Mouse (Mus musculus): Measurements from ENCODE around the gene Camkk2. TPM values are rescaled to one million over a fixed set of nuclear protein-coding genes. Genes with fewer than 3 reads are reported as not detected.

Gene Camkk2
- polyA plus RNA-seq, 1 experiment from 2014 or later, result 60.3 TPM

DNA sequence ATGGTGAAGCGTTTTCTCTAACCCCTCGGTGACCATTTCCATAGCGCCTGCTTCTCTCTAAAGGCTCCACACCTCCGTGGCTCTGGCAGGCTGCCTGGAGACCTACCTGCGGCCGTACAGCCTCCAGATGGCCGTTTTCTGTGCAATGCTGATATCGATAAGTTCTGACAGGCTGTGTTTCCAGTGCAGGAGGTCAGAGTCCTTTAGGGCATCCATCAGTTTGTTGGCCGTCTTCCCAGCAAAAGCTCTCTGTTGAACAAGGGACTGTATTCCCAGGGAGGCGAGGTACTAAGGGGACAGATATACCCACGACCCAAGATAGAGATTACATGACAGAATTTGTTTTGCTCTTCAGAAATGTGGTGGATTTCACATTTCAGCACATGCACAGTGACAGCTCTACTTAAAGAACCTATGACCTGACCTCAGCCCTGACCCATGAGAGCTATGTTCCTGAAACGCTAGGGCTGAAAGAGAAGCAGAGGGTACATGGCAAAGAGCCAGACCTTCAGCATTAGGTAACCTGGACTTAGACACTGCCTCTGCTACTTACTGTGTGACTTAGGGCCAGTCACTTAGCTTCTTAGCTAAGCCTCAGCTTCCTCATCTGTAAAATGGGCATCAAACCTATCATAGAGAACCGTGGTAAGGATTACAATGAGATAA lies 21.3 kb upstream of the Camkk2 start:
- no peak overlapping the region for H3K4me3 ChIP-seq
- H3K27me3 ChIP-seq, result no peaks in the 10 kb centered on the region
- H3K9me3 ChIP-seq, result no peaks in the 10 kb centered on the region
- 0 out of 2 replicates have a peak overlapping the region, but pooled peaks have one; percentile 79 for H3K27ac ChIP-seq
- H3K4me1 ChIP-seq (replicated peaks), result peaks cover 26% of the 10 kb centered on the region
- H3K4me2 ChIP-seq, result no peak overlapping the region
- no peak overlapping the region for H3K9ac ChIP-seq
- 79% methylated on average over 13 of the region's 13 CpGs for WGBS
- peaks cover 95% of the 10 kb centered on the region for H3K36me3 ChIP-seq
- no peak for ATAC-seq (ENCODE audit: low FRiP score)

DNA sequence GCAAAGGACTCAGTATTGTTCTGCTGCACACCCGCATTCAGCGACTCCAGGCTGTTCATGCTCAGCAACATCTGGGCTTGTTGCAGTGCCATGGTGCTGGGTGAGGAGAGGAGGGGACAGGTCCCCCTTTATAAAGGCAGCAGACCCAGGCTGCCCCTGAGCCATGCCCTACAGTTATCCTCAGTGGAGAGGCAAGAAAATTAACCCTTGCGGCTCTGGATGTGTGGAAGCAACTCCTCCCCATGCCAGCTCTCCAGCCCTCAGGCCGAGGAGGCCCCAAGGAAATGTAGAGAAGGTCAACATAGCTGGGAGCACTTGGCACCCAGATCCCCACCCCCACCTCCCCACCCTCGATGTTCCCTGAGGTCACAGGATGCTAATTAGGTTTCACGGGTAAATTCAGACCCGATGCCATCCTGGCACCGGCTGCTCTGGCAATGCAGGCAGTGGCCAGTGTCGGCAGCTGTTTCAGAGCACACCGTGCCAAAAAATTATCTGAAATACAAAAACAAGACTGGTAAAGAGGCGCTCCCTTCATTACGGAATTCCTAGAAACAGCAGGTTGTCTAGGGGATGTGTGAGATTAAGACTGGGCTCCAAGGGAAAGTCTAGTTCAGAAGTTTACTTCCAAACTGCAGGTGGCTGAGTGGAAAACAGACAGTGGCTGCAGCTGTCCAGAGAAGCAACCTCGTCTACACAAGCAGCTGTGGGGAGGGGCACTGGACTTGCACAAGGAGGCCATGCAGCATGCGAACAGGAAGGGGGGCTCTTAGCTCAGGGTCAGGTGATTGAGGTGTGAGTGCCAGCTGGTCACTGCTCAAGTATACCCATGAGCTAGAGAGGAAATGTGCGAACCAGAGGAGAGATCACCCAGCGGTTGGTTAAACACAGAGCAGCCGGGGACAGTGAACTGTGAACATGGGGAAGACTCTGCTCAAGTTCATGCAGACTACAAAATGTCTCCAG lies 20.5 kb upstream of the Camkk2 start:
- Histone ChIP-seq H3K4me1 (replicated peaks) (peaks cover 26% of the 10 kb centered on the region), H3K27ac (peak overlapping the region; percentile 79), H3K9ac (peak overlapping the region; percentile 19; the same call in 1 of the 2 replicates), H3K4me3 (no peak overlapping the region), H3K4me2 (0 out of 2 replicates have a peak overlapping the region, but pooled peaks have one; percentile 8), H3K9me3 (no peaks in the 10 kb centered on the region), H3K27me3 (no peaks in the 10 kb centered on the region), H3K36me3 (peaks cover 94% of the 10 kb centered on the region)
- peak; percentile 52 for ATAC-seq (ENCODE audit: low FRiP score)
- 75% methylated on average over 17 of the region's 17 CpGs for WGBS

DNA sequence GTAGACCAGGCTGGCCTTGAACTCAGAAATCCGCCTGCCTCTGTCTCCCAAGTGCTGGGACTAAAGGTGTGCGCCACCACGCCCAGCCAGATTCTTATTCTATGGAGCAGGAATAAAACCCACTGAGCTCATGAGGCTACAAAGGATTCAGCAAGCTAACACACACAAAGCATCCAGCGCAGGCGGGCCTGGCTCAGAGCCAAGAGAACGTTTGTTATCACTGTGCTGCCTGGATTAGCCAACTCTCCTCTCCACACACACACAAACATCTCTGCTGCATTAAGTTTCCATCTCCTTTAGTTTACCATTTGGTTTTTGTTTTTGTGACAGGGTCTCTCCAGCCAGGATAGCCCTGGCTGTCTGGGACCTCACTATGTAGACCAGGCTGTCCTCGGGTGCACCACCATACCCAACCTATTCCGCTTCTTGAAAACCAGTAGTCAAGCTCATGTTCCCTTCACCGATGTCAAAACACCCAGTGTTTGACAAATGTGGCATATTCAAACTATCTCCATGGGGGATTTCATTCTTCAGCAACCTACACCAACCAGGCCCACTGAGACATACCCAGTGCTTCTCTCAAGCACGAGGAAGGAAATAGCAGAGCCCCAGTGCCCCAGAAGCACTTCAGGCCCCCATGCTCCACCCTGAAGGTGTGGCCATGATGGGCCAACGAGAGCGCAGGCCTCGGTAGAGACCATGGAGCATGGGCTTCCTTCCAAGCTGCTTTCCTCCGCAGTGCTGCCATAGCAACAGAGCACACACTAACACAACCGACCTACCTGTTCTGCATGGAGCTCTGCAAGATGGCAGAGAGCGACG lies 19.6 kb upstream of the Camkk2 start:
- peak overlapping the region; percentile 19 for H3K9ac ChIP-seq
- ATAC-seq (ENCODE audit: low FRiP score), result peak; percentile 78
- H3K4me3 ChIP-seq, result no peak overlapping the region
- no peaks in the 10 kb centered on the region for H3K27me3 ChIP-seq
- WGBS, result 58% methylated on average over 17 of the region's 17 CpGs
- peaks cover 26% of the 10 kb centered on the region for H3K4me1 ChIP-seq (replicated peaks)
- peaks cover 92% of the 10 kb centered on the region for H3K36me3 ChIP-seq
- peak overlapping the region; percentile 79 for H3K27ac ChIP-seq
- 0 out of 2 replicates have a peak overlapping the region, but pooled peaks have one; percentile 8 for H3K4me2 ChIP-seq
- no peaks in the 10 kb centered on the region for H3K9me3 ChIP-seq

DNA sequence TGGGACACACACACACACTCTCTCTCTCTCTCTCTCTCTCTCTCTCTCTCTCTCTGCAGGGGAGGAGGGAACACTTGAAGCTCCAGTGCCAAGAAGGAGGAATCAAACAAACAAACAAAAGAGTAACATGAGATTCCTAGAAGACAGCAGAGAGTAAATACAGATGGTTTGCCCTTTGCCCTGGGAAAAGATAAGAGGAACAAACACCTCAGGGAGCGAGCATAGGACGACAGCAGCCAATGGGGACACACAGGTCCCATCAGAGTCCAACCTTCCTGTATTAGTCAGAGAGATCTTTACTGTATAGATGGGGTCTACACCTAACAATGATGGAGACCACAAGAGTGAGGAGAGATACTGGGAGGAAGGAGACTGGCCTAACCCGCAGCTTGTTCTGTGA lies 18.7 kb upstream of the Camkk2 start:
- H3K9ac ChIP-seq, result no peak overlapping the region
- H3K27me3 ChIP-seq, result no peaks in the 10 kb centered on the region
- H3K4me3 ChIP-seq, result no peak overlapping the region
- H3K36me3 ChIP-seq, result peaks cover 94% of the 10 kb centered on the region
- peak overlapping the region; percentile 79 for H3K27ac ChIP-seq
- H3K4me2 ChIP-seq, result no peak overlapping the region
- H3K4me1 ChIP-seq (replicated peaks), result peaks cover 26% of the 10 kb centered on the region
- no peaks in the 10 kb centered on the region for H3K9me3 ChIP-seq
- WGBS, result 93% methylated on average over 3 of the region's 3 CpGs
- no peak for ATAC-seq (ENCODE audit: low FRiP score)

DNA sequence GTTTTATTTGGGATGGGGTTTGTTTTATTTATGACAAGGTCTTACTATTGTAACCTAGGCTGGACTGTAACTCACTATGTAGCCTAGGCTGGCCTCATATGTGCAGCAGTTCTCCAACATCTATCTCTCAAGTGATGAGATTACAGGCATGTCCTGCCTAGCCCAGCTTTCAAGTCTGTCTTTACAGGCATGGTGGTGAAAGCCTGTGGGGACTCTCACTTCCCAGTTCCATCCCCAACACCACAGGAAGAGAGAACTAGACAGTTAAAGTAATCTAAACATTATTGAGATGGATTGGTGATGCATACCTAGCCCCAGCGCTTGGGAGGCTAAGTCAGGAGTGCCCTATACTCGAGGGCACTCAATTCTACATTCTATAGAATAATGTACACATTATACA lies 9.5 kb upstream of the Camkk2 start:
- Histone ChIP-seq H3K9ac (no peak overlapping the region), H3K4me3 (no peak overlapping the region), H3K36me3 (peaks cover 77% of the 10 kb centered on the region), H3K9me3 (no peaks in the 10 kb centered on the region), H3K27ac (no peak overlapping the region), H3K4me2 (no peak overlapping the region), H3K4me1 (replicated peaks) (no peaks in the 10 kb centered on the region; the same call in 1 of the 2 replicates), H3K27me3 (no peaks in the 10 kb centered on the region)
- WGBS, result 89% methylated on average over 2 of the region's 2 CpGs
- no peak for ATAC-seq (ENCODE audit: low FRiP score)

DNA sequence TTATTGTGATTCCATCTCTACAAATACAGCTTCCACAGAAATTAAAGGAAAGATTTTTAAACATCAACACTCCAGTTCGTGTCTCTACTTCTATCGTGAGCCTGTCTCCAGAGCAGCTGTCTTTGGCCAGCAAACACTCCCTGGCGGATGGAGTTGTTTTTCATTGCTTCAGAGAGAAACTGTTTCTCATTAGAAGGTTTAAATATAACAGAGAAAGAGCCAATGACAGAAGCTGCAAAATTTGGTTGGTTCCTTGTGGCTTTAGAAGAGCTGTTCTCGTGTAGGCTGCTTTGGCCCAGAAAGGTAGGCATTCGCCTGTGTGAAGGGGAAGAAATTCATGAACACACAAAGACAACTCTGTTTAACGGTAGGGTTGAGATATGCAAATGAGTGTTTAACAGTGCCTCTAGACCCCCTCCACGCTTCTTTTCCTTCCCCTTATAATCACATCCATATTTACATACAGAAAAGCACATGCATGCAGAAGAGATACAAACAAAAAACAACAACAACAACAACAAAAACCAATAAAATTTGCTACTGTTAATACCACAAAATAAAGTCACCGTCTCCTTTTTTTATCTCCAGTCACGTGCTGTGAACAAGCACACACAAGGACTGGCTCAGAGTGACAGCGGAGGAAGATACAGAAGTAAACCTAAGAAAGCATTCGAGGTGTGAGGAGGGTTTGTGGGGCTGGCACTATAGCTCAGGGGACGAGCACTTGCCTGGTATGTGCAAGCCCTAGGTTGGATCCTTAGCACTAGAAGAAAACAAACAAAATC lies 7.0 kb upstream of the Camkk2 start:
- ATAC-seq (ENCODE audit: low FRiP score), result no peak
- Histone ChIP-seq H3K27me3 (no peaks in the 10 kb centered on the region), H3K9ac (no peak overlapping the region), H3K27ac (peak overlapping the region; percentile 40; the same call in 1 of the 2 replicates), H3K36me3 (peaks cover 55% of the 10 kb centered on the region), H3K4me3 (no peak overlapping the region), H3K4me1 (replicated peaks) (no peaks in the 10 kb centered on the region; the same call in 1 of the 2 replicates), H3K9me3 (no peaks in the 10 kb centered on the region), H3K4me2 (no peak overlapping the region)
- 68% methylated on average over 12 of the region's 12 CpGs for WGBS

DNA sequence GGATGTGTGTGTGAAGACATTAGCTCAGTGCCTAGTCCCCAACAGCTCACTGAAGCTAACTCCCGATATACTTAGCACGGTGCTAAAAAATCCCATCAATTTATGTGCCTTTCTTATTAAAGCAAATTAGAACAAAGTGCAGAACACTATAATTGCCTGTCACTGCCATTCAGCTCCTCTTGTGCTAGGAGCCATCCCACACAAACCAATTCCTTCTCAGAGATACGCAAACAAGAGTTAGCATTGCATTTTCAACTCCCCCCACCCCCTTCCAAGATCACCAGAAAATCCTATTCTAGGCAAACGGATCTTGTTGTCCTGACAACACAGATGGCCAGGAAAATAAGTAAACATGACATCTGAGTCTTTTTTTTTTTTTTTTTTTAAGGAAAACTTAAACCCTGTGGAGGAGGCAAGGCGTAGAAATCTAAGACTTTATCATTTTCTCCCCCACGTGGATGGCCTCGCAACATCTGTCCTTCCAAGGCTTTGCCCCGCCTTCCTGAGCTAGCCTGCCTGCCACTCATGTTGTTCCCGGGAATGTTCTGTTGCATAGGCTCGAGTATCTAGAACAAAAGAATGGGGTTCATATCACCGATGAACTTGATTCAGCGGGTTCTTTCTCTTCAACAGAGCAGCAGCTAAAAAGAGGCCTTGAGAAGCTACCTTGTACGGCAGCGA lies 4.7 kb upstream of the Camkk2 start:
- H3K9me3 ChIP-seq, result no peaks in the 10 kb centered on the region
- ATAC-seq (ENCODE audit: low FRiP score), result no peak
- peaks cover 36% of the 10 kb centered on the region for H3K36me3 ChIP-seq
- peaks cover 4% of the 10 kb centered on the region; the same call in 1 of the 2 replicates for H3K4me1 ChIP-seq (replicated peaks)
- H3K27me3 ChIP-seq, result no peaks in the 10 kb centered on the region
- no peak overlapping the region for H3K4me3 ChIP-seq
- no peak overlapping the region for H3K4me2 ChIP-seq
- 51% methylated on average over 14 of the region's 14 CpGs for WGBS
- H3K27ac ChIP-seq, result no peak overlapping the region
- H3K9ac ChIP-seq, result no peak overlapping the region

DNA sequence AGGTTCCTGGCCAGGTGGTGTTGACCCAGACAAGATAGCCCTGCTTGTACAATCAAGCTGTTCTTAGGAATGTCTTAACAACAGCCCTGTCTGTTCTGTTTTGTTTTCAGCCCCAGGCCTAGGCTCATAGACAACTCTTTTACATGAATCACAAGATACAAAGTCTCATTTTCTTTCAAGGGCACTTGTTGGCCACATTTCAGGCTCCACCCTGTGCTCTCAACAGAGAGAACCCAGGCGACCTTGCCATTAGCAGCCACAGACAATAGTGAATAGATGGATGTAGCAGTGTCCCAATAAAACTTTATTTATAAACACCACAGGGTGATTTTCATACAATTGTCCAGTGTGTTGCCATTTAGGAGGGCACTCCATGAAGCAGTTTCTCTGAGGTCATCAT lies 2.9 kb upstream of the Camkk2 start:
- 61% methylated on average over 1 of the region's 1 CpGs for WGBS
- no peak overlapping the region for H3K4me2 ChIP-seq
- no peak overlapping the region for H3K4me3 ChIP-seq
- H3K9ac ChIP-seq, result no peak overlapping the region
- H3K4me1 ChIP-seq (replicated peaks), result peaks cover 19% of the 10 kb centered on the region
- H3K27me3 ChIP-seq, result no peaks in the 10 kb centered on the region
- H3K36me3 ChIP-seq, result peaks cover 18% of the 10 kb centered on the region
- H3K9me3 ChIP-seq, result no peaks in the 10 kb centered on the region
- ATAC-seq (ENCODE audit: low FRiP score), result no peak
- no peak overlapping the region for H3K27ac ChIP-seq

DNA sequence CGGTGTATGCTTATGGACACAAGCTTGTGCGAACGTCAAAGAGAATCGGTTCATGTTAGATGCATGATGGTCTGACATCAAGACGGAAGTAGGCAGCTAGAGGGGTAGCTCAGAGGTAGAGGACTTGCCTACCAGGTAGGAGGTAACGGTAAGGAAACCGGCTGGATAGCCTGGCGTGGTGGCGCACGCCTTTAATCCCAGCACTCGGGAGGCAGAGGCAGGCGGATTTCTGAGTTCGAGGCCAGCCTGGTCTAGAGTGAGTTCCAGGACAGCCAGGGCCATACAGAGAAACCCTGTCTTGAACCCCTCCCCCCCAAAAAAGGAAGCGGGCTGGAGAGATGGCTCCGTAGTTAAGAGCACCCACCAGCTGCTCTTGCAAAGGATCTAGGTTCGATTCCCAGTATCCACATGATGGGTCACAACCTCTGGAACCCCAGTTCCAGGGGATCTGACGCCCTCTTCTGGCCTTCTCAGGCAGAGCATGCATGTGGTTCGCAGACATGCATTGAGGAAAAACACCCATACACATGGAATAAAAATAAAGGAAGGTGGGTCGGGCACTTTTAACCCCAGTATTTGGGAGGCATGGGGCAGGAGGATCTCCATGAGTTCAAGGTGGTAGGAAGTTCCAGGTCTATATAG lies 1.7 kb upstream of the Camkk2 start:
- H3K9me3 ChIP-seq, result 0 out of 2 replicates have a peak, but pooled peaks cover 3% of the 10 kb centered on the region
- no peak for ATAC-seq (ENCODE audit: low FRiP score)
- H3K4me2 ChIP-seq, result no peak overlapping the region
- no peak overlapping the region for H3K27ac ChIP-seq
- H3K4me1 ChIP-seq (replicated peaks), result peaks cover 19% of the 10 kb centered on the region
- H3K4me3 ChIP-seq, result no peak overlapping the region
- peaks cover 7% of the 10 kb centered on the region for H3K36me3 ChIP-seq
- 89% methylated on average over 19 of the region's 19 CpGs for WGBS
- no peaks in the 10 kb centered on the region for H3K27me3 ChIP-seq
- H3K9ac ChIP-seq, result no peak overlapping the region

DNA sequence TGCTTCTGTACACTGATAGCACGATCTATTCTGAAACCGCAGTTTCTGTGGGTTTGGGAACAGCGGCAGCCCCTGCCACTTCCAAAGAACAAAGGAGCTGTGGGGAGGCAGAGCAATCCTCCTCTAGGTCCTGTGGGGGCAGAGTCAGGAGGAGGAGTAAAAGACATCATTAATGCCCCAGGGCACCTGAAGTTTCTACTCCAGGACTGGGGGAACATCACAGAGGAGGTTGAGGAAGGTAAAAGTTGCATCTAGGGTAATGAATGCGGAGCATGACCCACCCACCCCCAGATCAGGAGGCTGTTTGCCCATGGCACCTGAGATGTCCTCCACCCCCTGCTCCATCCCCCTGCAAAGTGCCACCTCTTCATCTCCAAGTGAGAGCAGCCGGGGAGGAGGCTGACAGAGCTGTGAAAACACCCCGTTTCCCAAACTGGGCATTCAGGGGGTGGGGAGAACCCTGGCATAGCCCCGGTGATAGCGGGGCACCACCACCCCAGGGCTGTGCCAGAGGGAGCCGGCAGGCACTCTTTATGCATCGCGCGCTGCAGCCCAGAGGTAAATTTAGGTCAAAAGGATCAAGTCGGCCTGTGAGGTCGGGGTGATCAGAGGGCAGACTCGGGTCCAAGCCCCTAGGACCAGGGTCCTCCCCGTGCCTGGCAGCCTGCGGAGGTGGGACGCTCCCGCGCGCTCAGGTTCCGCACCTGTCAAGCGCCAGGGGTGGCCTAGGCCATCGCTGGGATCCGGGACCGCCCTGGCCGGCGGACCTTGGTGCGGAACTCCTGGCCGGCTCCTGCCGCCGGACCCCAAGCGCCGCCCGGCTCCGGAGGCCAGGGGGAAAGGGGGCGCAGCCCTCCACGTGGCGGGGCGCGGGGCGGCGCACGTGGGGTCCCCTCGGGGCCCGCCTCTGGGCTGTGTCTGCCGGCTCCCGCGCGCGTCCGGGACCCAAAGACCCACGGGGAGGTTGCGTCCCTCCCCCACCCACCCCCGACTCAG lies 680 bp downstream of the Camkk2 start:
- Histone ChIP-seq H3K9ac (peak overlapping the region; percentile 91), H3K9me3 (0 out of 2 replicates have a peak, but pooled peaks cover 3% of the 10 kb centered on the region), H3K36me3 (no peaks in the 10 kb centered on the region), H3K27ac (peak overlapping the region; percentile 77), H3K4me1 (replicated peaks) (peaks cover 21% of the 10 kb centered on the region), H3K4me3 (peak overlapping the region; percentile 89), H3K27me3 (no peaks in the 10 kb centered on the region), H3K4me2 (peak overlapping the region; percentile 89)
- peak; percentile 75 for ATAC-seq (ENCODE audit: low FRiP score)
- WGBS, result 1% methylated on average over 39 of the region's 55 CpGs
